Mouse (Mus musculus) kidney, postnatal 0 days (tissue): ENCODE measurements around the gene Slc12a9. TPM values are rescaled to one million over a fixed set of nuclear protein-coding genes. Genes with fewer than 3 reads are reported as not detected.

ENCODE experiments used
- ATAC-seq: fragments of 200-750 bp; cut with Nextera tagmentation; replicated peaks from 2 replicates; pipeline ENCODE4 v1.8.0; 2017; ENCODE audit warnings: low read depth, moderate number of reproducible peaks, moderate TSS enrichment, moderate library complexity; ENCODE audit not compliant: low FRiP score
- DNase-seq: peaks from one replicate; pipeline ENCODE4 v3.0.0-alpha.2; 2016; ENCODE audit warnings: low spot score
- H3K27ac ChIP-seq: fragments of 300-500 bp; sonication (generic); 2 replicates; pipeline ENCODE4 v1.5.1; 2014; ENCODE audit warnings: mild to moderate bottlenecking
- H3K27me3 ChIP-seq: fragments of 300-500 bp; sonication (generic); 2 replicates; pipeline ENCODE4 v1.6.1; 2014; ENCODE audit warnings: low read length, mixed read lengths; ENCODE audit not compliant: insufficient read depth
- H3K36me3 ChIP-seq: fragments of 300-500 bp; sonication (generic); 2 replicates; pipeline ENCODE4 v1.6.1; 2014; ENCODE audit warnings: low read length, mixed read lengths; ENCODE audit not compliant: insufficient read depth
- H3K4me1 ChIP-seq: fragments of 300-500 bp; sonication (generic); replicated peaks from 2 replicates; pipeline ENCODE4 v1.6.1; 2014; ENCODE audit warnings: antibody characterized with exemption, low read length, mixed read lengths; ENCODE audit not compliant: insufficient read depth
- H3K4me2 ChIP-seq: fragments of 300-500 bp; sonication (generic); 2 replicates; pipeline ENCODE4 v1.6.1; 2014; ENCODE audit warnings: mild to moderate bottlenecking, low read length, moderate library complexity, mixed read lengths
- H3K4me3 ChIP-seq: fragments of 300-500 bp; sonication (generic); replicated peaks from 2 replicates; pipeline ENCODE4 v1.5.1; 2014; ENCODE audit warnings: low read depth, low read length
- H3K9ac ChIP-seq: fragments of 300-500 bp; sonication (generic); 2 replicates; pipeline ENCODE4 v1.6.1; 2014; ENCODE audit warnings: low read depth, low read length
- H3K9me3 ChIP-seq: fragments of 300-500 bp; sonication (generic); replicated peaks from 2 replicates; pipeline ENCODE4 v1.6.1; 2016; ENCODE audit warnings: low read length, inconsistent platforms, mixed read lengths
- CTCF ChIP-seq: IDR thresholded peaks from 2 replicates; pipeline ENCODE4 v1.5.1; 2016; ENCODE audit warnings: antibody characterized with exemption, low read depth, mild to moderate bottlenecking, moderate library complexity
- WGBS: fragments of 180-500 bp; shearing (Covaris S2); extraction: QIAGEN DNeasy Blood & Tissue Kit; methylation state at CpG from one replicate; pipeline ENCODE4 v1.1.7; 2014; 5-methylcytosine and 5-hydroxymethylcytosine counted together
- polyA plus RNA-seq: library from polyadenylated mRNA; unstranded; fragments of >200 nt; fragmentation: Nextera tagmentation; extraction: Ambion mirVana; gene quantifications from 2 replicates; pipeline ENCODE4 v1.2.1, GENCODE M21; 2015

The Slc12a9 gene
- polyA plus RNA-seq, 1 experiment from 2014 or later = 11.8 TPM

DNA sequence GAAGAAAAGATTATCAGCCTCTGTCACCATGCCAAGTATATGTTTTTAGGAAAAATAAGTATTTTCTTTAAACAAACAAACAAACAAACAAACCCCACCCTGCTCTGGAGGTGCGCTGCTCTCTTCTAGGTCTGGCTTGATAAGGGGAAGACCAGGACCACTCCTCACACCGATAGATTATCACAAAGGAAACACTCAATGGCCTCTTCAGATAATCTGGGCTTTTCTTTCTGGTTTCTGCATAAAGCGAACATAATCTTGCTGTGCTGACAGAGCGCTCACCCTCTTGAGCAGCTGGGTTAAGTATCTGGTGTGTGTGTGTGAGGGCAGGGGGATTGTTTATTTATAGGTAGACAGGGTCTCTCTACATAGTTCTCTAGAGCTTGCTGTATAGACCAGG, 29.8 kb downstream of the Slc12a9 start:
- Histone ChIP-seq H3K4me1 (peaks cover 20% of the 10 kb centered on the region), H3K4me2 (no peak overlapping the region), H3K9ac (no peak overlapping the region), H3K27me3 (no peaks in the 10 kb centered on the region), H3K9me3 (no peaks in the 10 kb centered on the region), H3K4me3 (no peak overlapping the region), H3K27ac (no peak overlapping the region), H3K36me3 (peaks cover 57% of the 10 kb centered on the region)
- WGBS = 89% methylated on average over 4 of the region's 4 CpGs
- ATAC-seq = no peak
- no peak for DNase-seq
- no peak for TF ChIP-seq CTCF

- H3K27ac ChIP-seq = no peak overlapping the region
- 76% methylated on average over 21 of the region's 21 CpGs for WGBS
Observed at GRCm38 (mm10) chr5:137301253-137301652, 32.1 kb downstream of the Slc12a9 start.

DNA sequence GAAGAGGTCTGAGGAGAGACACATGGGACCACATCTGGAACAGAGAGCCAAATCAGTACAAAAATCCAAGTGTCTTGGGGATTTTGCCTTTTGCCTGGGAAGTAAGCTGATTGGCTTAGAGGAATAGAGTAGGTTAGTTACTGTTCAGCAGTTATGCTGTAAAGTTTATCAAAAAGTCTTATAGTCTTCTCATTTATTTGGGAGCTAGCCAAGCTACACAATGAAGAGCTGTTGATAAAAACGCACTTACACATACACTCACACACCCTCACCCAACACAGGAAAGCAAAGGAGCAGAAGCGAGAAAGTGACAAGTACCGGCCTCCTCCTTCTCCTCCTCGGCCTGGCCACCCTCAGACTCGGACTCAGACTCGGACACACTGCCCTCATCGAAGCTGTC, 34.2 kb downstream of the Slc12a9 start:
- Histone ChIP-seq H3K4me1 (peaks cover 6% of the 10 kb centered on the region), H3K4me3 (no peak overlapping the region), H3K9ac (no peak overlapping the region), H3K4me2 (no peak overlapping the region), H3K36me3 (peaks cover 91% of the 10 kb centered on the region), H3K27ac (no peak overlapping the region), H3K27me3 (no peaks in the 10 kb centered on the region), H3K9me3 (no peaks in the 10 kb centered on the region)
- TF ChIP-seq CTCF = no peak
- no peak for ATAC-seq
- WGBS = 82% methylated on average over 7 of the region's 7 CpGs
- DNase-seq = no peak

More at GRCm38 (mm10) chr5:137301253-137301652, 32.1 kb downstream of the Slc12a9 start:
- no peak for DNase-seq
- Histone ChIP-seq H3K27me3 (no peaks in the 10 kb centered on the region), H3K9me3 (no peaks in the 10 kb centered on the region), H3K9ac (no peak overlapping the region), H3K4me2 (no peak overlapping the region), H3K4me1 (peaks cover 18% of the 10 kb centered on the region), H3K4me3 (no peak overlapping the region), H3K36me3 (peaks cover 79% of the 10 kb centered on the region)
- ATAC-seq = peak; percentile 58
- TF ChIP-seq CTCF = no peak

DNA sequence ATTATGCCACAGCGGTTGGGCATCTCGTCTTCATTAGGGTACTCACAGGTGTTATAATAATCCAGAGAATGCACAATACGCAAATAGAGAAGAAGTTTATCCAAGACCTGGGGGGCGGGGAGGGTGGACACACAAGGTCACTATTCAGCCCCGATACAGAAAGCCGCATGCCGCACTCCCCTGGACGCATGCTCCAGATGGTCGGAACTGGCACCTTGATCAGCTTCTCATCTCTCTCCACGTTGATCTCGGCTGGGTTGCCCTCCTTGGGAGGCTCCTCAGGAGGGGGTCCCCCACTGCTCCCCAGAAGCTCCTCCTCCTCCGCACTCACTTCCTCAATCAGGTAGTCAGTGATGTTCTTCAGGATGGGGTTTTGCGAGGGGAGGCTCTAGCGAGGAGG, 36.3 kb downstream of the Slc12a9 start:
- no peaks in the 10 kb centered on the region for H3K9me3 ChIP-seq
- no peak overlapping the region for H3K27ac ChIP-seq
- no peak overlapping the region for H3K9ac ChIP-seq
- H3K27me3 ChIP-seq = no peaks in the 10 kb centered on the region
- WGBS = 89% methylated on average over 14 of the region's 14 CpGs
- DNase-seq = no peak
- H3K36me3 ChIP-seq = peaks cover 70% of the 10 kb centered on the region
- ATAC-seq = no peak
- peaks cover 6% of the 10 kb centered on the region for H3K4me1 ChIP-seq
- no peak overlapping the region for H3K4me3 ChIP-seq
- no peak overlapping the region for H3K4me2 ChIP-seq
- no peak for TF ChIP-seq CTCF

GRCm38 (mm10) chr5:137295712-137296111, 37.7 kb downstream of the Slc12a9 start:
- no peak overlapping the region for H3K27ac ChIP-seq
- H3K4me3 ChIP-seq = no peak overlapping the region
- H3K9me3 ChIP-seq = no peaks in the 10 kb centered on the region
- no peak for ATAC-seq
- no peak for DNase-seq
- no peak overlapping the region for H3K4me2 ChIP-seq
- H3K4me1 ChIP-seq = peaks cover 6% of the 10 kb centered on the region
- no peak overlapping the region for H3K9ac ChIP-seq
- H3K36me3 ChIP-seq = peaks cover 57% of the 10 kb centered on the region
- TF ChIP-seq CTCF = no peak
- H3K27me3 ChIP-seq = no peaks in the 10 kb centered on the region
- 88% methylated on average over 15 of the region's 15 CpGs for WGBS

DNA sequence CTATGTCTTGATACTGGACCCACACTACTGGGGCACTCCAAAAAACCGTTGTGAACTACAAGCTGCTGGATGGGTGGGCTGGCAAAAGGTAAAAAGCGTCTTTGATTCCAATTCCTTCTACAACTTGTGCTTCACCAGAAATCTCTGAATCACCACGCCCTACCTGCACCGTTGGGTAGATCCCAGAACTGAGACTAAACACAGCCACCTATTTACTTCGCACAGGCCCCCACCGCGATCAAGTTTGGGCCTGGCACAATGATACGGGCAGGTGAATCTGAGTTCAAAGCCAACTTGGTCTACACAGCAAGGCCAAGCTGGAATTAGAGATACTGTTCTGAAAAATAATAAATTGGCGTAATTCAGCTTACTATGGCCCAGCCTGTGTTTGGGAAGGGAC, 38.1 kb downstream of the Slc12a9 start:
- peaks cover 6% of the 10 kb centered on the region for H3K4me1 ChIP-seq
- ATAC-seq = no peak
- WGBS = 76% methylated on average over 9 of the region's 9 CpGs
- H3K9me3 ChIP-seq = no peaks in the 10 kb centered on the region
- H3K4me3 ChIP-seq = peak overlapping the region; percentile 48; the same call in 1 of the 2 replicates
- peak overlapping the region; percentile 76 for H3K9ac ChIP-seq
- no peak for DNase-seq
- peak overlapping the region; percentile 96; the same call in 1 of the 2 replicates for H3K27ac ChIP-seq
- TF ChIP-seq CTCF = no peak
- peak overlapping the region; percentile 93 for H3K4me2 ChIP-seq
- H3K36me3 ChIP-seq = peaks cover 52% of the 10 kb centered on the region
- 0 out of 2 replicates have a peak, but pooled peaks cover under 1% of the 10 kb centered on the region for H3K27me3 ChIP-seq

DNA sequence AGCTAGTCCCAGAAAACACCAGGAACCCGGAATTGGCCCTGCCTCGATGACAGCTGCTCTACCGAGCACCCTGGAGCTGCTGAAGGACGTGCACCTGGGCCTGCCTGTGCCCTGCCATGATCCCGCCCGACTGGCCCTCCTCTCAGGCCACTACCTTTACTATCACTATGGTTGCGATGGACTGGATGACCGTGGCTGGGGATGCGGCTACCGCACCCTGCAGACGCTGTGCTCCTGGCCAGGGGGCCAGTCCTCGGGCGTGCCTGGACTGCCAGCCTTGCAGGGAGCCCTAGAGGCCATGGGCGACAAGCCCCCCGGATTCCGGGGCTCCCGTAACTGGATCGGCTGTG, 38.7 kb downstream of the Slc12a9 start:
- no peak for DNase-seq
- no peak for TF ChIP-seq CTCF
- H3K9ac ChIP-seq = peak overlapping the region; percentile 76
- 0 out of 2 replicates have a peak, but pooled peaks cover 6% of the 10 kb centered on the region for H3K27me3 ChIP-seq
- ATAC-seq = peak; percentile 45; the same call in 1 of the 2 replicates
- peak overlapping the region; percentile 48 for H3K4me3 ChIP-seq
- H3K9me3 ChIP-seq = no peaks in the 10 kb centered on the region
- peak overlapping the region; percentile 96 for H3K27ac ChIP-seq
- peak overlapping the region; percentile 93 for H3K4me2 ChIP-seq
- H3K36me3 ChIP-seq = peaks cover 47% of the 10 kb centered on the region
- WGBS = 9% methylated on average over 18 of the region's 18 CpGs
- H3K4me1 ChIP-seq = peaks cover 6% of the 10 kb centered on the region
